Mouse (Mus musculus): Measurements from ENCODE around the gene Lingo1. TPM values are rescaled to one million over a fixed set of nuclear protein-coding genes. Genes with fewer than 3 reads are reported as not detected.

The Lingo1 gene
- total and polyA plus RNA-seq, 2 experiments from 2014 or later = 110 to 192 TPM

DNA sequence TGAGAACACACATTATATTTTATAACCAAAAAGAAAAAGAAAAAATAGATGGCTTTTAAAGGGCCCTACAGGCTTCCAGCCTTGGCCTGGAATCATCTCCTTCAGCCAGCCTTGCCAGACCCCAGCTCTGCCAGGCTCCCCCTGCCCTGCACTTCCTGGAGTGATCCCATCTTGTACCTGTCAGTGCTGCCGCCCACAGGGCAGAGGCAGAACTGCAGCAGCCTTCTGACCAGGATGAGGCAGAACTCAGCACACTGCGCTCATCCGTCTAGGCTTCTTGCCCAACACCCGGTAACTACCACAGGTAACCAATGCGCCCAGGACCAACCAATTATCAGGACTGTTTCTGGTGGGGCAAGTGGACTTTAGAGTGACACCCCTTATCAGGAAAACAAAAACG, 22.0 kb downstream of the Lingo1 start:
- Histone ChIP-seq H3K36me3 (ENCODE audit: insufficient read depth, low read length) (no peaks in the 10 kb centered on the region), H3K27me3 (ENCODE audit: insufficient read depth, low read length) (no peaks in the 10 kb centered on the region), H3K9me3 (ENCODE audit: low read length) (no peaks in the 10 kb centered on the region), H3K4me1 (ENCODE audit: insufficient read depth, low read length) (peaks cover 16% of the 10 kb centered on the region), H3K4me3 (ENCODE audit: low read depth, low read length) (no peak overlapping the region), H3K27ac (ENCODE audit: low read depth, low read length) (no peak overlapping the region), H3K9ac (replicated peaks; ENCODE audit: low read length, poor library complexity, severe bottlenecking) (no peak overlapping the region), H3K4me2 (ENCODE audit: low read depth, low read length, poor library complexity, severe bottlenecking) (no peak overlapping the region)
- ATAC-seq (ENCODE audit: low FRiP score) (no peak), DNase-seq (ENCODE audit: low spot score) (peak; percentile 75)
- WGBS = 53% methylated on average over 6 of the region's 6 CpGs
- TF ChIP-seq CTCF (IDR thresholded peaks at IDR 0.05) = peak; percentile 85

DNA sequence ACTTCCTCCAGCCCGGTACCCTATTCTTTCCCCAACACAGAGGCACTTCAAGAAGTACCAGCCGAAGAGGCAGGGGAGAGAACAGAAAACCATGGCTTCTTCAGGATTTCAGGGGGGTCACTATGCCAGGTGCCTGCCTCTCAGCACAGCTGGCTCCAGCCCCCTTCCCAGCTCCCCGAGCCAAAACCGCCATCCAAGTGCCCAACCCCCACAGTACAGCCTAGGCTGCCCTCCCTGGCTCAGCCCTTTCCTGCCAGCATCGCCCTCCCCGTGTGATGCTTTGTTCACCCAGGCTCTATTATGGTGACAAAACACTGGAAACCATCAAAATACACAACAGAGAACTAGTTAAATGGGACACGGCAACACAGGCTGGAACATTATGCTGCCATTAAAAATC, 22.6 kb downstream of the Lingo1 start:
- 74% methylated on average over 7 of the region's 7 CpGs for WGBS
- no peak for TF ChIP-seq CTCF (IDR thresholded peaks at IDR 0.05)
- Histone ChIP-seq H3K9me3 (ENCODE audit: low read length) (no peaks in the 10 kb centered on the region), H3K4me3 (ENCODE audit: low read depth, low read length) (no peak overlapping the region), H3K36me3 (ENCODE audit: insufficient read depth, low read length) (no peaks in the 10 kb centered on the region), H3K27ac (ENCODE audit: low read depth, low read length) (no peak overlapping the region), H3K9ac (replicated peaks; ENCODE audit: low read length, poor library complexity, severe bottlenecking) (no peak overlapping the region), H3K27me3 (ENCODE audit: insufficient read depth, low read length) (no peaks in the 10 kb centered on the region), H3K4me2 (ENCODE audit: low read depth, low read length, poor library complexity, severe bottlenecking) (no peak overlapping the region), H3K4me1 (ENCODE audit: insufficient read depth, low read length) (peaks cover 16% of the 10 kb centered on the region)
- DNase-seq (ENCODE audit: low spot score) = no peak
- ATAC-seq (ENCODE audit: low FRiP score) = no peak

- no peak for TF ChIP-seq CTCF (IDR thresholded peaks at IDR 0.05)
- peak; percentile 72 for DNase-seq (ENCODE audit: low spot score)
- ATAC-seq (ENCODE audit: low FRiP score) = peak; percentile 47; the same call in 1 of the 2 replicates
- Histone ChIP-seq H3K4me3 (ENCODE audit: low read depth, low read length) (no peak overlapping the region), H3K4me1 (ENCODE audit: insufficient read depth, low read length) (no peaks in the 10 kb centered on the region), H3K9me3 (ENCODE audit: low read length) (no peaks in the 10 kb centered on the region), H3K4me2 (ENCODE audit: low read depth, low read length, poor library complexity, severe bottlenecking) (no peak overlapping the region), H3K9ac (replicated peaks; ENCODE audit: low read length, poor library complexity, severe bottlenecking) (no peak overlapping the region), H3K36me3 (ENCODE audit: insufficient read depth, low read length) (no peaks in the 10 kb centered on the region), H3K27ac (ENCODE audit: low read depth, low read length) (no peak overlapping the region), H3K27me3 (ENCODE audit: insufficient read depth, low read length) (no peaks in the 10 kb centered on the region)
- WGBS = 57% methylated on average over 9 of the region's 9 CpGs
Measured at GRCm38 (mm10) chr9:56767653-56768136, 28.6 kb downstream of the Lingo1 start.

GRCm38 (mm10) chr9:56766629-56767357, 29.5 kb downstream of the Lingo1 start:
- no peak for TF ChIP-seq CTCF (IDR thresholded peaks at IDR 0.05)
- no peak overlapping the region for H3K4me2 ChIP-seq (ENCODE audit: low read depth, low read length, poor library complexity, severe bottlenecking)
- H3K4me1 ChIP-seq (ENCODE audit: insufficient read depth, low read length) = no peaks in the 10 kb centered on the region
- DNase-seq (ENCODE audit: low spot score) = no peak
- no peak overlapping the region for H3K4me3 ChIP-seq (ENCODE audit: low read depth, low read length)
- no peaks in the 10 kb centered on the region for H3K27me3 ChIP-seq (ENCODE audit: insufficient read depth, low read length)
- H3K9me3 ChIP-seq (ENCODE audit: low read length) = no peaks in the 10 kb centered on the region
- H3K9ac ChIP-seq (replicated peaks; ENCODE audit: low read length, poor library complexity, severe bottlenecking) = no peak overlapping the region
- no peaks in the 10 kb centered on the region for H3K36me3 ChIP-seq (ENCODE audit: insufficient read depth, low read length)
- 55% methylated on average over 11 of the region's 11 CpGs for WGBS
- no peak for ATAC-seq (ENCODE audit: low FRiP score)
- no peak overlapping the region for H3K27ac ChIP-seq (ENCODE audit: low read depth, low read length)

GRCm38 (mm10) chr9:56762106-56762562, 34.1 kb downstream of the Lingo1 start:
- Histone ChIP-seq H3K4me3 (ENCODE audit: low read depth, low read length) (no peak overlapping the region), H3K4me2 (ENCODE audit: low read depth, low read length, poor library complexity, severe bottlenecking) (no peak overlapping the region), H3K27me3 (ENCODE audit: insufficient read depth, low read length) (no peaks in the 10 kb centered on the region), H3K36me3 (ENCODE audit: insufficient read depth, low read length) (no peaks in the 10 kb centered on the region), H3K9ac (replicated peaks; ENCODE audit: low read length, poor library complexity, severe bottlenecking) (no peak overlapping the region), H3K27ac (ENCODE audit: low read depth, low read length) (no peak overlapping the region), H3K4me1 (ENCODE audit: insufficient read depth, low read length) (peaks cover 7% of the 10 kb centered on the region; the same call in 1 of the 2 replicates), H3K9me3 (ENCODE audit: low read length) (no peaks in the 10 kb centered on the region)
- 71% methylated on average over 9 of the region's 9 CpGs for WGBS
- no peak for ATAC-seq (ENCODE audit: low FRiP score)
- peak; percentile 43 for DNase-seq (ENCODE audit: low spot score)
- no peak for TF ChIP-seq CTCF (IDR thresholded peaks at IDR 0.05)

GRCm38 (mm10) chr9:56757791-56758190, 38.5 kb downstream of the Lingo1 start:
- Histone ChIP-seq H3K9ac (replicated peaks; ENCODE audit: low read length, poor library complexity, severe bottlenecking) (no peak overlapping the region; the same call in 1 of the 2 replicates), H3K4me2 (ENCODE audit: low read depth, low read length, poor library complexity, severe bottlenecking) (no peak overlapping the region), H3K4me1 (ENCODE audit: insufficient read depth, low read length) (peaks cover 10% of the 10 kb centered on the region), H3K9me3 (ENCODE audit: low read length) (no peaks in the 10 kb centered on the region), H3K27ac (ENCODE audit: low read depth, low read length) (no peak overlapping the region), H3K4me3 (ENCODE audit: low read depth, low read length) (no peak overlapping the region), H3K36me3 (ENCODE audit: insufficient read depth, low read length) (no peaks in the 10 kb centered on the region), H3K27me3 (ENCODE audit: insufficient read depth, low read length) (no peaks in the 10 kb centered on the region)
- TF ChIP-seq CTCF (IDR thresholded peaks at IDR 0.05) = no peak
- no peak; the same call in 1 of the 2 replicates for ATAC-seq (ENCODE audit: low FRiP score)
- 29% methylated on average over 11 of the region's 11 CpGs for WGBS
- DNase-seq (ENCODE audit: low spot score) = peak; percentile 46

Measured in midbrain, postnatal 0 days (tissue).